Mouse (Mus musculus) midbrain, embryonic 12.5 days (tissue): ENCODE results near the gene Sox5. TPM values are rescaled to one million over a fixed set of nuclear protein-coding genes. Genes with fewer than 3 reads are reported as not detected.

ENCODE experiments used
- ATAC-seq: fragments of 200-750 bp; cut with Nextera tagmentation; 2 replicates; pipeline ENCODE4 v1.8.0; 2017; ENCODE audit warnings: low read depth, moderate TSS enrichment, moderate library complexity; ENCODE audit not compliant: low FRiP score
- H3K27ac ChIP-seq: fragments of 300-500 bp; sonication (generic); replicated peaks from 2 replicates; pipeline ENCODE4 v1.5.1; 2016; ENCODE audit warnings: mild to moderate bottlenecking
- H3K27me3 ChIP-seq: fragments of 300-500 bp; sonication (generic); 2 replicates; pipeline ENCODE4 v1.6.1; 2016; ENCODE audit warnings: mild to moderate bottlenecking
- H3K36me3 ChIP-seq: fragments of 300-500 bp; sonication (generic); 2 replicates; pipeline ENCODE4 v1.6.1; 2016
- H3K4me1 ChIP-seq: fragments of 300-500 bp; sonication (generic); 2 replicates; pipeline ENCODE4 v1.6.1; 2016
- H3K4me2 ChIP-seq: fragments of 300-500 bp; sonication (generic); replicated peaks from 2 replicates; pipeline ENCODE4 v1.6.1; 2016; ENCODE audit warnings: mild to moderate bottlenecking, moderate library complexity
- H3K4me3 ChIP-seq: fragments of 300-500 bp; sonication (generic); 2 replicates; pipeline ENCODE4 v1.5.1; 2016; ENCODE audit warnings: mild to moderate bottlenecking
- H3K9ac ChIP-seq: fragments of 300-500 bp; sonication (generic); replicated peaks from 2 replicates; pipeline ENCODE4 v1.6.1; 2016; ENCODE audit warnings: mild to moderate bottlenecking, moderate library complexity
- H3K9me3 ChIP-seq: fragments of 300-500 bp; sonication (generic); 2 replicates; pipeline ENCODE4 v1.6.1; 2016; ENCODE audit warnings: mild to moderate bottlenecking
- WGBS: fragments of 180-500 bp; shearing (Covaris S2); methylation state at CpG from one replicate; pipeline ENCODE4 v1.1.7; 2016; 5-methylcytosine and 5-hydroxymethylcytosine counted together
- polyA plus RNA-seq: library from polyadenylated mRNA; unstranded; fragments of >200 nt; fragmentation: Nextera tagmentation; extraction: Ambion mirVana; gene quantifications from 2 replicates; pipeline ENCODE4 v1.2.1, GENCODE M21; 2016

Sox5 gene
- polyA plus RNA-seq, 1 experiment from 2014 or later, result 46.8 TPM

DNA sequence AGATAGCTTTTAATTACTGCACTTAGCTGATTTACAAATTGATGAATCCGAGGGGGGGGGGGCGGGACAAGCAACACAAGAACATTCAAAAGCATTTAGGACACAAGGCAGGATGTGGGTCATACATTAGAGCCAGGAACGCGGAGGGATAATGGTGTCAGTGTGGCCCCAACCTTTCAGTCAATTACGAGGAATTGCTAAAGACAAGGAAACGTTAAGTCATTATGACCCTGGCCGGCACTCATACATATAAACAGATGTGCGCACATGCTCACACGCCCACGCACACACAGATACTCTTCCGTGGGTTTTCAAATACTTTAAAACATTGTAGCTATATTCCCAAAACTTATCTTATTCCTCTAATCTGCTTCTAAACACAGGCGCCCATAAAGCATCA is 19.9 kb downstream of the Sox5 start:
- Histone ChIP-seq H3K36me3 (no peaks in the 10 kb centered on the region), H3K4me1 (no peaks in the 10 kb centered on the region), H3K27me3 (no peaks in the 10 kb centered on the region), H3K9ac (no peak overlapping the region), H3K4me2 (no peak overlapping the region), H3K9me3 (no peaks in the 10 kb centered on the region), H3K27ac (no peak overlapping the region), H3K4me3 (no peak overlapping the region)
- ATAC-seq, result no peak
- 87% methylated on average over 12 of the region's 12 CpGs for WGBS

DNA sequence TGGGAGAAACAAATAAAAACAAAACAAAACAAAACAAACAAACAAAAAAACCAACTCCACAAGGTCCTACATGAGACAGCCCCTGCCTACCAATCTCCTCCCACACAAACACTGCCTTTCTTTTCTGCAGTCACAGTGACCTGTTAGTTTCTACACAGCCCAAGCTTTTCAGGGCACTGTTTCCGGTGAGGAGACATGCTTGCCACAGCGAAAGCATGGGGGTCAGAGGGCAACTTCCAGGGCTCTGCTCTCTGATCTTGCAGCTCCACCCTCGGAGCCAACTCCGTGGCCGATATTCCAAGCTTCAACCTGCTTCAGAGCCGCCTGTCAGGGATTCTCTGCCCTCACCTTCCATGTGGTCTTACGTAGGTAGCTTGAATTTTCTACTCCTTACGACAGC is 22.6 kb downstream of the Sox5 start:
- no peaks in the 10 kb centered on the region for H3K36me3 ChIP-seq
- whole genome bisulfite sequencing, result 35% methylated on average over 8 of the region's 8 CpGs
- H3K9me3 ChIP-seq, result no peaks in the 10 kb centered on the region
- no peaks in the 10 kb centered on the region for H3K4me1 ChIP-seq
- no peak overlapping the region for H3K4me3 ChIP-seq
- no peaks in the 10 kb centered on the region for H3K27me3 ChIP-seq
- ATAC-seq, result no peak
- H3K9ac ChIP-seq, result no peak overlapping the region
- H3K27ac ChIP-seq, result no peak overlapping the region
- no peak overlapping the region for H3K4me2 ChIP-seq

DNA sequence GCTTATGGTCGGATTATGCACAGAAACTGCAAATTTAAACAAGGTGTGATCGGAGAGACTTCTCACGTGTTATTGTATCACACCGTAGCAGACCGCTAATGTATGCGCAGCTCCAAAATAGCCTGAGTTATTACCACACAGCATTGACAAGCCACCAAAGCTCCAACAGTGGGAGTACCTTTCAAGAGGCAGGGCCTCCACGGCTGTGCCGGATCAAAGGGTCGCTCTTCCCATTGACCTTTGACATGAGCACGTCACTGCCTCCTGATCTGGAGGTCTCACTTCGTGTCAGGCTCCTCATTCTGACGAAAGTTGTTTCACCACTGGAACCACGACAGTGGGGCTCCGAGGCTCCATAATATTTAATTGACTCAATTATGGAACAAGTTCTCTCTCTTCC is 24.4 kb downstream of the Sox5 start:
- no peak overlapping the region for H3K4me2 ChIP-seq
- no peaks in the 10 kb centered on the region for H3K27me3 ChIP-seq
- H3K27ac ChIP-seq, result no peak overlapping the region
- no peak overlapping the region for H3K4me3 ChIP-seq
- 45% methylated on average over 14 of the region's 14 CpGs for WGBS
- ATAC-seq, result no peak
- no peaks in the 10 kb centered on the region for H3K9me3 ChIP-seq
- no peaks in the 10 kb centered on the region for H3K36me3 ChIP-seq
- H3K4me1 ChIP-seq, result peaks cover 4% of the 10 kb centered on the region; the same call in 1 of the 2 replicates
- H3K9ac ChIP-seq, result no peak overlapping the region

DNA sequence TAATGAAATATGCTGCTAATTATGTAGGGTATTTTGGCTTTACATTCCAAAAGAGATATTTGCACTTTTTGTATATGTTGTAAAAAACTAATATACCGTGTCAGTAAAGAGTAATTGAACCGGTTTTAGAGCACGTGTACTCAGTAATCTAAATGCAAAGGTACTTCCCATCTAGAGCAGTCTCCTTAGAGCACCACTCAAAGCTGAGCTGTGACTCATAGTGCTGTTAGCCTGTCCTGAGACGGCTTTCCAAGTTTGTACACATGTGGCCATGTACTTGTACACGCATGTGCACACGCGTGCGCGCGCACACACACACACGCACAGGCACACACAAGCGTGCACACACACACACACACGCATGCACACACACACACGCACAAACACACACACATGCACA is 25.3 kb downstream of the Sox5 start:
- Histone ChIP-seq H3K4me3 (no peak overlapping the region), H3K9me3 (no peaks in the 10 kb centered on the region), H3K4me2 (no peak overlapping the region), H3K9ac (no peak overlapping the region), H3K36me3 (no peaks in the 10 kb centered on the region), H3K27me3 (no peaks in the 10 kb centered on the region), H3K27ac (no peak overlapping the region), H3K4me1 (peaks cover 4% of the 10 kb centered on the region; the same call in 1 of the 2 replicates)
- ATAC-seq, result no peak
- WGBS, result 95% methylated on average over 14 of the region's 14 CpGs

DNA sequence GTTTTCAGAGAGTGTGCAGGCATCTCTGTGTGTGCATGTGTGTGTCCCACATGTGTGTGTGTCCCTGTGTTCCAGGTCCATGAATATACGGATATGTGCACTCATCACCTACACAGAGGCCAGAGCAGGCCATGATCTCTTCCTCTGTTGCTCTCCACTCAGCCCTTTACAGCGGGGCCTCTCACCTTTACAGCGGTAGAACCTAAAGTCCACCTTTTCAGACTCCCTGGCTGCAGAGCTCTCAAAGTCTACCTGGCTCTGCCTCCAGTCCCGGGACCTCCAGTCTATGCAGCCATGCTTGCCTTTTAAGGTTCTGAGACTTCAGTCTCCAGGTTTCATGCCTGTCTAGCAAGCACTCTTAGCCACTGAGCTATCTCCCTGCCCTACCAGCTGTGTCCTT is 26.5 kb downstream of the Sox5 start:
- Histone ChIP-seq H3K36me3 (no peaks in the 10 kb centered on the region), H3K9me3 (no peaks in the 10 kb centered on the region), H3K4me1 (peaks cover 4% of the 10 kb centered on the region; the same call in 1 of the 2 replicates), H3K4me2 (no peak overlapping the region), H3K4me3 (no peak overlapping the region), H3K27me3 (no peaks in the 10 kb centered on the region), H3K9ac (no peak overlapping the region), H3K27ac (no peak overlapping the region)
- ATAC-seq, result no peak
- 94% methylated on average over 4 of the region's 4 CpGs for WGBS

DNA sequence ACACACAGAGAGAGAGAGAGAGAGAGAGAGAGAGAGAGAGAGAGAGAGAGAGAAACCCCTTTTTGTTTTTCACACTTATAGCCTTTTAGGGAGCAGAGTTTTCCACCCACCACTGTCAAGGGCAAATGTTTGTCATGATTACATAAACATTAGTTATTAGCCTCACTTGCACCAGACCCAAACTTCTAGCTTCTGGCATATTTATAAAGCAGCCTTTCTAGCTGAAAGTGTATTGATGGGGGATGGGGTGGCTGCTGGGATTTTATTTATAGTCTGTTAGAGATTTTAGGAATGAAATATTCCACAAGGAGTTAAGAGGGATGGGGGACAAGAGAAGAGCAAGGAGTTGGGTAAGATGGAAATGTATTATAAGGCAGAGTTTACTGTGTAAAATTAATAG is 27.4 kb downstream of the Sox5 start:
- no peak overlapping the region for H3K27ac ChIP-seq

DNA sequence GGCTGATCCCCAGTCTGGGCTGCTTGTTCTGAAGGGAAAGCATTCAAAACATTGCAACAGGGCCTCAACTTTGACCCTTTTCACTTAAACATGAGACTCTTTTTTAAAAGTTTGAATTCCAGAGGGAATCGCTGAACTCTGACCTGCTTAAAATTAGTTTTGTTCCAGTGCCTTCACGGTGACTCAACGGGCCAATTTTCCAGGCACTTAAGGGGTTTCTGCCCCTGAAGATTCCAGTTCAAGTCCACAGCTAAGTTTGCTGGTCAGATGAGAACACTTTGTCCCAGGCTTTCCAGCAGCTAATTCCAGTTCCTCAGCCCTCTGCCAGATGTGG is 27.8 kb downstream of the Sox5 start:
- no peak for ATAC-seq
- H3K4me2 ChIP-seq, result no peak overlapping the region
- peaks cover 4% of the 10 kb centered on the region; the same call in 1 of the 2 replicates for H3K4me1 ChIP-seq
- no peak overlapping the region for H3K27ac ChIP-seq
- no peak overlapping the region for H3K4me3 ChIP-seq
- 27% methylated on average over 3 of the region's 3 CpGs for WGBS
- H3K36me3 ChIP-seq, result no peaks in the 10 kb centered on the region
- no peaks in the 10 kb centered on the region for H3K9me3 ChIP-seq
- no peak overlapping the region for H3K9ac ChIP-seq
- H3K27me3 ChIP-seq, result no peaks in the 10 kb centered on the region

More for the DNA sequence above, 27.4 kb downstream of the Sox5 start:
- Histone ChIP-seq H3K4me2 (no peak overlapping the region), H3K4me3 (no peak overlapping the region), H3K9me3 (no peaks in the 10 kb centered on the region), H3K27me3 (no peaks in the 10 kb centered on the region), H3K9ac (no peak overlapping the region), H3K4me1 (peaks cover 4% of the 10 kb centered on the region; the same call in 1 of the 2 replicates), H3K36me3 (no peaks in the 10 kb centered on the region)
- no peak for ATAC-seq

DNA sequence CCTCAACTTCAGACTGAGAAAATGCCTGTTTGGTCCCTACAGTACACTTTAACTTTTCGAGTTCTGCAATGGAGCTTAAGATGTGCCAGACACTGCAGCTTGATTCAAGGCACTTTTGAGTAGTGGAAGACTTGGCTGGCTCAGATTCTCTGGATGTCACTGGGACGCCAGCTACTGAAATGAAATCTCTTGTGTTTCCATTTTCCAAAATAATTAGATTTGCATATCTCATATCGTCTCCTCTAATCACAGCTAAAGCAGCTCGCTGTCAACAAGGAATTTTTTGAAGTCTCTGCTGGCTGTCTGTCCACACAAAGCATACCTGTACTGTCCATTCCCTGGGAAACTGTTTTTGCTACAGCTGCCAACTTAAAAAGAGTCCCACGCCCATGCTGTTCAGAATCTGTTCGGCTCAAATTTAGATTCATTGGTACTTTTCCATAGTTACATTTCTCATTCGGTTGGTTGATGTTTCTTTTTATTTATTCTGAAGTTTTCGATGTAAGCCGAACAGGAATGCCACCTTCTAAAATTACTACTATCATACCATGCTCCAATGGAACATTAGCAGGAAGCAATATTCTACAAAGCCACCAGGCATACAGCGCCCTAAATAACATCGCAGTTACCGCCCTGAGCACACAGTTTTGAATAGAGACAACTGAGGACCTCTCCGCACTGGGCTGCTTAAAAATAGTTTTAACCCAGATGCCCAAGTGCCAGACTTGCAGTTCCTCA is 28.4 kb downstream of the Sox5 start:
- no peak overlapping the region for H3K4me2 ChIP-seq
- no peak overlapping the region for H3K27ac ChIP-seq
- peaks cover 4% of the 10 kb centered on the region; the same call in 1 of the 2 replicates for H3K4me1 ChIP-seq
- no peak overlapping the region for H3K9ac ChIP-seq
- H3K9me3 ChIP-seq, result no peaks in the 10 kb centered on the region
- 77% methylated on average over 13 of the region's 13 CpGs for WGBS
- ATAC-seq, result no peak
- no peaks in the 10 kb centered on the region for H3K36me3 ChIP-seq
- no peaks in the 10 kb centered on the region for H3K27me3 ChIP-seq
- H3K4me3 ChIP-seq, result no peak overlapping the region

DNA sequence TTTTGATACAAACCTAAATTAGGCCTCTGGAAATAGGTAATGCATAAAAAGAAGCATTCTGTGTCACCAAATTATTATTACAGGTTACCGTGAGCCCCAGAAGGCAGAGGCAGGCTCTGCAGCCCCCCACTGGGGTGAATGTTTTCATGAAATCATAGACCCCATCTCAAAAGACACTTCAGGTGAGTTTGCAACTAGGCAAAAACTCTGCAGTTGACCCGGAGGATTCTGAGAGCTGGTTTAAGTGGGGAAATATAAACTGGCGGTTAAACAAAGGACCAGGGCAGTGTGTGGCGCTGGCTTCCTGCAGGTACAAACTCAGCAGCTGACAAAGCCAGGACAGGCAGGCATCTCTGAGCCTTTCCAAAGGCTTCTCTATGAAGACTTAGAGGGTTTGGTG is 30.2 kb downstream of the Sox5 start:
- Histone ChIP-seq H3K27ac (no peak overlapping the region), H3K9ac (no peak overlapping the region), H3K27me3 (no peaks in the 10 kb centered on the region), H3K9me3 (no peaks in the 10 kb centered on the region), H3K4me2 (no peak overlapping the region), H3K4me1 (peaks cover 4% of the 10 kb centered on the region; the same call in 1 of the 2 replicates), H3K4me3 (no peak overlapping the region), H3K36me3 (no peaks in the 10 kb centered on the region; the same call in 1 of the 2 replicates)
- WGBS, result 84% methylated on average over 4 of the region's 4 CpGs
- no peak for ATAC-seq

DNA sequence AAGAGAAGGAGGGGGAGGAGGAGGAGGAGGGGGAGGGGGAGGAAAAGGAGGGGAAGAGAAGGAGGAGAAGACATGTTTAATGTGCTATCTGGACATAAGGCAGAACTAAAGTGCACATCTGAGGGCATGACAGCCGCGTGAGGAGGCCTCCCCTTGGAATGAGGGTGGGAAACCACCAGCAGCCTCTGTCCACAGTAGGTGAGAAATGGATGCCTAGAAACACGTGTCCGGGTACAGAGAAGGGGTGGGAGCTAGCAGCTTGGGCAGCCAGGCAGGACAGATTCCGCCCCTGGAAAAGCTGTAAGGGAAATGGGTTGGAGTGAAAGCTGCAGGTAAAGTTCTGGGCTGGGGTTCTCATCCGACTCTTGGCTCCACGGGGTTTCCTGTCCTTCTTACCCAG is 31.6 kb downstream of the Sox5 start:
- no peaks in the 10 kb centered on the region; the same call in 1 of the 2 replicates for H3K36me3 ChIP-seq
- no peaks in the 10 kb centered on the region for H3K9me3 ChIP-seq
- H3K4me2 ChIP-seq, result no peak overlapping the region
- no peak overlapping the region for H3K9ac ChIP-seq
- peaks cover 4% of the 10 kb centered on the region; the same call in 1 of the 2 replicates for H3K4me1 ChIP-seq
- no peaks in the 10 kb centered on the region for H3K27me3 ChIP-seq
- no peak overlapping the region for H3K27ac ChIP-seq
- no peak for ATAC-seq
- no peak overlapping the region for H3K4me3 ChIP-seq
- WGBS, result 63% methylated on average over 7 of the region's 7 CpGs

DNA sequence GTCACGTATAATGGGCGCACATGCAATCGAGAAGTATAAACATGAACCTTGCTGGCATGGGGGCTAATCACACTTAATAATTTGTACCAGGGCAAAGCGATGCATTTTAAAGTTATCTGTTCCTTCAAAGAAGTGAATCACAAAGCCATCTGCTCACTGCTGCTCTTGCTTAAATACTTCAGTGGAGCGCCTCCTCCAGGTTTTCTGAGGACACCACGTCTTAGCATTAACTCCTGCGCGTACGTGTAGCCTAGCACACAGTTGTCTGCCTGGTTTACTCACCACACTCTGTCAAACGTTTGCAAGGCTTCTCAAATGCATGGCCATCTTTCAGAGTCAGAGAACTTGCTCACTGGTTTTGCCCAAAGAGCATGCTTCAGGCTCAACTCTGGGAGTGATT is 35.3 kb downstream of the Sox5 start:
- H3K4me2 ChIP-seq, result no peak overlapping the region
- no peak overlapping the region for H3K4me3 ChIP-seq
- 94% methylated on average over 10 of the region's 10 CpGs for WGBS
- H3K9ac ChIP-seq, result no peak overlapping the region
- no peak for ATAC-seq
- no peaks in the 10 kb centered on the region for H3K9me3 ChIP-seq
- H3K27ac ChIP-seq, result no peak overlapping the region
- 0 out of 2 replicates have a peak, but pooled peaks cover 5% of the 10 kb centered on the region for H3K4me1 ChIP-seq
- no peaks in the 10 kb centered on the region; the same call in 1 of the 2 replicates for H3K36me3 ChIP-seq
- H3K27me3 ChIP-seq, result no peaks in the 10 kb centered on the region

DNA sequence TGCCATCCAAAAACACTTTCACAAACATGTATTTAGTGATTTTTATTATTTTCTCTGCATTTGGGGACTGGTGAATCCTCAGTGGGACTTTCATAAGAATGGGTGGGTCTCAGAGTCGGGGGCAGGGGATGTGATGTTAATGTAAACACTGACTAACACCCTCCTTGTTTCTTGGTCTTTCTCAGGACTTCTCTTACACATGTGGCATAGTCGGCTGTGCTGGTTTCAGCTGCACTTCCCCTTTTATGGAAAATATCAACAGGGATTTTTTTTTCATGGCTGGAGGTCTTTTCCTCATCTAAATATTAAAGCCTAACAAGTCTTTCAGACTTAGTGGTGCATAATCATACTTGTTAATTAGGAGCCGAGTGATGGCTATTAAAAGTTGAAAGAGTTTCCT is 39.2 kb downstream of the Sox5 start:
- H3K4me1 ChIP-seq, result 0 out of 2 replicates have a peak, but pooled peaks cover 5% of the 10 kb centered on the region
- no peak overlapping the region for H3K27ac ChIP-seq
- H3K9me3 ChIP-seq, result no peaks in the 10 kb centered on the region
- H3K4me2 ChIP-seq, result no peak overlapping the region
- H3K36me3 ChIP-seq, result no peaks in the 10 kb centered on the region; the same call in 1 of the 2 replicates
- WGBS, result 57% methylated on average over 3 of the region's 3 CpGs
- H3K4me3 ChIP-seq, result no peak overlapping the region
- H3K9ac ChIP-seq, result no peak overlapping the region
- ATAC-seq, result no peak
- H3K27me3 ChIP-seq, result no peaks in the 10 kb centered on the region
